Mouse (Mus musculus) lung, postnatal 4 days (tissue): ENCODE data around the gene Zfp874a.
"Not testable (repeated sequence)": the region's sequence is repeated elsewhere in the genome, so short reads cannot be mapped to it uniquely, and the experiment has no call there.

Experiments used
- DNase-seq, 2 experiments: peaks; one replicate each; pipeline ENCODE4 v3.0.0; 2021

The Zfp874a gene

DNA sequence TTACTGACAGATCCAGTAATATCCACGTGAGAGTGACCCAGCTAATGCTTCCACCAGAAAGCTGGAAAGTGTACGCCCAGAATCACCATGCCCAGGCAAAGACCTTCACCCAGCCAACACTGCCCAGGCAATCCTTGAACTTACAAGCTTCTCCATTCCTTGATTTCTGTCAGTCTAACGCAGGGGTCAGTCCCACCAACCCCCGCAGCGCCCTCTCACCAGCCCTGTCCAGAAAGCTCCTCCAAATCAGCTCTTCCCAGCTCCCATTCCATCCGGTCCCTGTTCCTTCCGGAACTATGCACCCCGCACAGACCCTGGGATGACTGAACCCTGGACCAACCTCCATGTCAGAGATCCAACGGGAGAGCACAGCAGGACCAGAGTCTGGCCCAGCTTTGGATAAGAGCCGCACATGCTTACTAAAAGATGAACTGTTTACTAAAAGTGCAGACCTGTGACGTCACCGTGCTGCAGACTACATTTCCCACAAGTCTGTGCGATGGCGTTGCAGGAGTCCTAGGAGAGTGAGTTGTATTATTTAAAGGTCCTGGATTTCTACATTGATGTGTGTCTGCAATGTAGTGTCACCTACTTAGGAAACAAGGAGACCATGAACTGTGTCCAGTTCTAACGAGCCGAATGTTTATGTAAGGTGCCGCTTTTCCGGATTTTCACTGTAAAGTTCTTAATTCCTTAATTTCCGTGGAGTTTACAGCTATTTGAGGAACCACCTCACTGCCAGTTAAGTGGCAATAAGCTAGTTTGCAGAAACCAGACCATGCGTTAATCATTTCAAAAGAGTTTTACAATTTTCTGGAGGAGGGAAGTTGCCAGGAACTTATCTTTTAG, at the start of gene Zfp874a:
Gene Zfp874a (minus strand): TSS at position 453 of the 849 bp plus-strand sequence.
- DNase-seq: peak; percentile 89 to 90

DNA sequence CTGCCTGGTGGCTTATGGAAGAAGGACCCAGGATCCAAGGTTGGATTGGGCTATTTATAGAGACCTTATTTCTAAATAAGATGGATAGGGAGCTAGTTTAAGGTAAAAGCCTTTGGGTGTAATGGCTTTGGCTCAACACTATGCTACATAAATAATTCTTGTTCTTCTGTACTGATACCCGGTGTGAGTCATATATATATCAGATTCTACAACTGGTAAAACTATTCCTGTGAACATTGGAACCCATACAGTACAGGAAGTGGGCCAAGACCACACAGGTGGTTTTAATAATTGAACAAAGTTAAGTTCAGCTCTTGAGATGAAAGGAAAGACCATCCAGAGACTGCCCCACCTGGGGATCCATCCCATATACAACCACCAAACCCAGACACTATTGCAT, 49.5 kb upstream of the Zfp874a start:
- DNase-seq: no peak

DNA sequence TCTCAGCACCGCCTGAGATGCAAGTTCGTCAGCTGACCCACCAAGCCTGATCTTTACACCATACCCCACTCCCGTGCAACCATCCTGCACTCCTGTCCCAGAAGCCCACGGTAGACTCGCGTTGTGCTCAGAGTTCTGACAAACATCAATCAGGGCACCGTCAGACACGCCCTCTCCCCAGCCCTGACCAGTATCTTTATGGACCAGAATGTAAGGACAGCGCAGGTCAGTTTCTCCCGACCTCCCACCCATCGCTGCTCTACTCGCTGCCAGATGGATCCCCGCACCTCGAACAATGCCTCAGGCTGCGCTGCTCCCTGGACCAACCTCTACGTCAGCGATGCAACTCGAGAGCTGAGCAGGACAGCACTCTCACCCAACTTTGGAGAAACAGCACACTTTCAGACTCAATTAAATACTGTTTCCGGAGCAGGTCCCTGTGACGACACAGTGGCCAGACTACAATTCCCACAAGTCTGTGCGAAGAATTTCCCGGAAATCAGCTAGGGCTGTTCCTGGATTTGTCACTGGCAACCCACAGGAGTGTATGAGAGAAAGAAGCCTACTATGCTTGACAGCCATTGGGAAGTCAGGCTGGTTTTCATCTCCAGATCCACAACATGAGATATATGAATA, 48.8 kb upstream of the Zfp874a start, which contains the start of gene Zfp58:
Gene Zfp58 (minus strand): TSS at position 472 of the 636 bp plus-strand sequence.
- peak; percentile 79 to 89 for DNase-seq

- no peak for DNase-seq
Measured at GRCm38 (mm10) chr13:67495631-67496030, 44.2 kb upstream of the Zfp874a start.

DNA sequence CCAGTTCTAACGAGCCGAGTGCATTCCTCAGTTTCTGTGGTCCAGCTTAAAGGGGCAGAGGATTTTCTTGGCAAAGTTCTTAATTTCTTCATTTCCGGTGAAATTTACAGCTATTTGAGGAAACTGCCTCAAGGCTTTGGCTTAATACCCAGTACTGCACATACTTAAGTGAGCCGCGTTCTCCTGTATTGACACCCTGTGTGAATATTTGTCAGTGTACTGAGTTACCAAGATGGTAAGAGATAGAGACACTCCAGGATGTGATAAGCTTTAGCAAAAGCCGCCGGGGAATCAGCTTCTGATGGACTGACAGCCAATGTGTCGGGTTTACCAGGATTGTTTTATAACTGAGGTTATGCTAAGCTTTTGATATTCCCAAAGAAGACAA, 33.0 kb upstream of the Zfp874a start:
- no peak for DNase-seq

- peak; percentile 84 to 89 for DNase-seq
Measured at GRCm38 (mm10) chr13:67483625-67484423, 32.4 kb upstream of the Zfp874a start, which contains the start of gene Zfp874b. TSS of gene Zfp874b (minus strand) at chr13:67484258.

GRCm38 (mm10) chr13:67481528-67481927, 30.1 kb upstream of the Zfp874a start:
- DNase-seq: no peak

DNA sequence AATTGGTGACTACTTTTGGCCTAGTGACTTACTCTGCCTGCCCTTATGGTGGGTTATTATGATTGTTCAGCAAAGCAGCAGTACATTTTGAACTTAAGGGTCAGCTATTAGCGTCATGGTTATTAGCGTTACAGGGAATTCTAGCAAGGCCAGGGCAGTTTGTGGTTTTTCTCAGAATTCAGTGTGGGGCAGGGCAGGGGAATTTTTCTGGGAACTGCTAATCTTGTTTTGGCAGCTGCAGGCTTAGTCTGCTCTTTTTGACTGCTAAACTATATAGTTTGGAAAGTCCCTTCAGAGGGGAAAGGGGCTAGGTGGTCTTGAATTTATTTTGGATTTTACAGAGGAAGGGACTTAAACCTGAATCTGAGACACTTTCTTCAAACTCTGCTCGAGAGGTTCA, 17.9 kb upstream of the Zfp874a start:
- DNase-seq: no peak

GRCm38 (mm10) chr13:67463506-67464185, 12.2 kb upstream of the Zfp874a start:
- not testable (repeated sequence) for DNase-seq

GRCm38 (mm10) chr13:67452021-67452309, 541 bp upstream of the Zfp874a start:
- no peak for DNase-seq

DNA sequence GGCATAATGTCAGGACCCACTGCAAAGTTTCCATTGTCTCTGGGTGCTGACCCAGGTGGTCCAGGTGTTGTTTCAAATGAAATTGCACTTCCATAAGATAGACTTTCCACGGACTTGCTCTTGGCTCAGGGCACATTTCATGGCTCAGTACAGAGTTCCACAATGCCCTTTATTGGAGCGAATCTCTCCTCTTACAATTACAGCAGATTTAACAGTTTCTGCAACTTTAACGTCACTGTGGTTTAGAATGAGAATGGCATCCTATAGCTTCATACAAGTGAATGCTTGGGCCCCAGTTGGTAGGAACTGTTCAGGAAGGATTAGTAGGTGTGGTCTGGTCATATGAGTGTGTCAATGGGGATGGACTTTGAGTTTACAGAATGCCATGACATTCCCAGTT, 14.3 kb downstream of the Zfp874a start:
- DNase-seq: not testable (repeated sequence)

DNA sequence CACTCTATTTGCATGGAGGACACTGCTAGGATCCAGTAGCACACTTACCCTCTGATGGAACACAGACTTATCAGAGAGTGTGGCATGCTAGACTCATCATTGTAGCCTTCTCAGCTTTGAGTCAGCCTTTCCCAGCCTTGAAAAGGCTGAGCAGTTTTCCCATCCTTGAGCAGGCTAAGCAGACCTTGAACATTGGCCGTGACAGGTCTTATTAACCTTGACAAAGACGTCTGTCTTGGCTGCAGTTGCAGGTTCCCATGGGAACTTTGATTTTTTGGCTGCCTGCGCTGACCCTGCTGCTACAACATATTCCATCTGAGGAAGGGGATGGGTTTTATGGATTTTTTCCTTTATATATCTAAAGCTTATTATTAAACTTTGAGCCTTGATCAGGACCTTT, 23.3 kb downstream of the Zfp874a start:
- no peak for DNase-seq

DNA sequence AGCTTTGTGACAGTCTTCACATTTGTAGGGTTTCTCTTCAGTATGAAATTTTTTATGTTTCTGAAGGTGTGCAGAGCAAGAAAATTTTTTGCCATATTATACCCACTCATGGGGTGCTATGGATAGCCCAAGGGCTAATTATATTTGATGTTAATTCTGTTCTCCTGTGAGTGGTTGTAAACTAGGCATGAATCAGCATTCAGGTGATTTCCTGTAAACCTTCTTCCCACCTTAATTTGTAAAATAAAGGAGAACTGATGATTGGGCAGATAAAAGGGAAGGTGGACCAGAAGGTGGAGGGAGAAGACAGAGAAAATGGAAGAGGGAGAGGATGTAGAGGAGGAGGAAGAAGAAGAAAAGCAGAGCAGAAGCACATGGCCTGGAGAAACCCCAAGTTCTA, 25.7 kb downstream of the Zfp874a start:
- not testable (repeated sequence) for DNase-seq

DNA sequence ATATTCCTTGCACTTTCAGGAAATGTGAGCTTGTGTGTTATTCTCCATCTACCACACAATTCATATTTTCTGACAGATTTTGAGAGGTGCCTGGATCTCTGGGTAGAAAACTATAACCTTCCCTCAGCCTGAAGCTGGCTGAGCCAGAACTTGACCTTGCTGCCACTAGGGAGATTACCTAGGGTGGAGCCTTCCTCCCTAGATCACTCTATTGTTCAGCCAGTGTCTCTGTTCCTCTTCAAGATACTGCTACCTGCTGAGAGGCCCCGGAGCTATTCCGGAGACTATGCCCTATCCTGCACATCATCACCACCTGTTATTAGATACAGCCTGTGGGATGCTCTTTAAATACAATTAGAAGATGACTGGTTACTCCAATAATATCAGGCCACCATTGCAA, 28.9 kb downstream of the Zfp874a start:
- not testable (repeated sequence) for DNase-seq

DNA sequence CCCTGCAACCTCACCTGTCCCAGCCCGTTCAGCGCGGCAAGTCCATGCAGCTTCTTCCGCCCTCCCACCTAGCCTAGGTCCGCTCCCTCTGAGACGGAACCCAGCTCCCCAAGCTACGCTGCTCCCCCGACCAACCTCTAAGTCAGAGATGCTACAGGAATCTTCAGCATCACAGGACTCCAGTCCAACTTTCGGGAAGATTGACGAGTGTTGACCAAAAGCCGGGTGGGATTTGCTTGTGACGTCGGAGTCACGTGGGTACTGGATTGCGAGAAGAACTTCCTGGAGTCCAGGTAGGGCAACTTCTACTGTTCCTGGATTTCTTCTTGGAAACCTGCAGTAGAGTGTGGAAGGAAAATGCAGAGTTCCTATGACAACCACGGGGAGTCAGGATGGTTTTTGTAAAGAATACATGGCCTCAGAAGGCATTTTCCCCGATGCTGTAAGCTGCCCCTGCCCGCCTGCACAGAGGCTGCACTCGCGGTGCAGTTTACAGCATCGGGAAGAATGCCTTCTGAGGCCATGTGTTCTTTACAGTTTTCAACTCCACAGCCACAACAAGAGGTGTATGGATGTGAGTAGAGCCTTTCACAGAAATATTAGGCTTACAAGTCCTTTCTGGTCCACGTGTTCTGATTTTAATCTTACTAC, 30.1 kb downstream of the Zfp874a start, which contains the start of gene Zfp459:
Gene Zfp459 (minus strand): TSS at position 212 of the 651 bp plus-strand sequence.
- peak; percentile 31 to 49 for DNase-seq

DNA sequence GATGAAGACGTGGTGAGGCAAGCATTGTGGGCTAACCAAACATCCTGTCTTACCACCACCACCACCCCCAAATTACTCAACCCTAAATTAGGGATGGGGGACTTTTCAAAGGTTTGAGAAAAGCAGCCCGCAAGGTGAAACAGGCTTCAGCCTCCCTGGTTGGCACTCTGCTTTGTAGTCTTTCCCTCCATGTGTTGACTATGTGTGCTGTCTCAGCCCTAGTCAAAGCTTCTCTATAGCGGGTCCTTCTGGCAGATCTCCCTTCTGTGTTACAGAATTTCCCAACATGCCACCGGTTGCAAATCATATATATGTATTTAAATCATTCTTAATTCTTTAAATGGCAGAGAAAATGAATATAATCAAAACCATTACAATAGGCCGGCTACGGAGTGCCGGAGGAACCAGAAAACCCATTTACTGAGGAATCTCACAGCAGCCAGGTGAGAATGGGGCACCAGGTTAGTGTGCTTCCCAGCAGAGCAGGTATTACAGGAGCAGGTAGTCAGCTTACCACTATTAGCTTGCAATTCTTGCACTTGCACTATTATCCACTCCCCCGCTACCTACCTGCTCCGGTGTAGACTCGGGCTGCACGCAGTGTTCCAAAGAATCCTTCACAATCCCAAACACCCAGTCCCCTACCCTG, 30.7 kb downstream of the Zfp874a start:
- DNase-seq: no peak

GRCm38 (mm10) chr13:67416811-67417210, 34.6 kb downstream of the Zfp874a start:
- no peak for DNase-seq

DNA sequence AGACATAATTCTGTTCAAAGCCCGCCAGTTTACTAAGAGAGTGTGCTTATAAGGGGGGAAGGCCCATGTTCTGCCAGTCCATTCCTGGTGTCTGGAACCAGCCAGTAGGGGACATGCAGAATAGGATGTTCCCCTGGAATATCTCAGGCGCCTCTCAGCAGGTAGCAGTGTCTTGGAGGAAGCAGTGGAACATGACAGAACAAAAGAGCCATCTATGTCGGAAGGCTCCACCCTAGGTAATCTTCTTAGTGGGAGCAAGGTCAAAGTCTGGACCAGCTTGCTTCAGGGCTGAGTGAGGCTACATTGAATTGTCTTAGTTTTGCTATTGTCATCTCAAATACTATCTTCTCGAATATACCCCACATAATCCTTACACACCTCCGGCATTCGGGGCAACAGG, 35.7 kb downstream of the Zfp874a start:
- DNase-seq: no peak

- DNase-seq: not testable (repeated sequence)
Measured at GRCm38 (mm10) chr13:67413634-67414033, 37.8 kb downstream of the Zfp874a start.

DNA sequence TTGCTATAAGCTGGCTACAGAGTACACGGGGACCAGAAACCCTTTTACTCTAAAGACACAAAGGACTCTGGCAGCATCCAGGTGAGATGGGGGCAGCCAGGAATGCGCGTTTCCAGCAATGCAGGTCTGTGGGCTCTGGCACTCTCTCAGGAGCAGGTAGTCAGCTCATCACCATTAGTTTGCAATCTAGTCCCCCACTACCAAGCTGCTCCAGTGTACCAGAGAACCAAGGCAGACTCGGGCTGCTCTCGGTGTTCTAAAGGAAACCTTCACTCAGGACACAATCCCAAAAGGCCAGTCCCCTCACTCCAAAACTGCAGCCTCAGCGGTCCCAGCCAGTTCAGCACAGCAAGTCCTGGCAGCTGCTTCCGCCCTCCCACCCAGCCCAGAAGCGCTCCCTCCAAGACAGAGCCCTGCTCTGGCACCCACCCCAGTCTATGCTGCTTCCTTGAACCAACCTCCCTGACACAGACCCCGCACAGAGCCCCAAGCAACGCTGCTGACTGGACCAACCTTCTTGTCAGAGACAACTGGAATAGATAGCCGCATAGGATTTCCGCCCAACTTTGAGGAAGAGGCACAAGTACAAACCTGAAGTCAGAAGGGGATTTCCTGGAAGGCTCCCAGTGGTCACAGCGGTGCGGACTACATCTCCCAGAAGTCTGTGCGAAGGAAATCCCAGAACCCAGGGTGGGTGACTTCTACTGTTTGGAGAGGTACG, 52.1 kb downstream of the Zfp874a start, which contains the start of gene Zfp429:
Gene Zfp429 (minus strand): TSS at position 637 of the 721 bp plus-strand sequence.
- peak; percentile 76 to 77 for DNase-seq

GRCm38 (mm10) chr13:67376255-67376654, 75.2 kb downstream of the Zfp874a start:
- not testable (repeated sequence) for DNase-seq
